Mouse (Mus musculus) ZHBTc4 (cell line): Measurements from ENCODE around the gene Rela.

ENCODE experiments used
- DNase-seq: peaks from one replicate; pipeline ENCODE4 v3.0.0-alpha.2; 2011; ENCODE audit warnings: low read depth, low spot score

The Rela gene

DNA sequence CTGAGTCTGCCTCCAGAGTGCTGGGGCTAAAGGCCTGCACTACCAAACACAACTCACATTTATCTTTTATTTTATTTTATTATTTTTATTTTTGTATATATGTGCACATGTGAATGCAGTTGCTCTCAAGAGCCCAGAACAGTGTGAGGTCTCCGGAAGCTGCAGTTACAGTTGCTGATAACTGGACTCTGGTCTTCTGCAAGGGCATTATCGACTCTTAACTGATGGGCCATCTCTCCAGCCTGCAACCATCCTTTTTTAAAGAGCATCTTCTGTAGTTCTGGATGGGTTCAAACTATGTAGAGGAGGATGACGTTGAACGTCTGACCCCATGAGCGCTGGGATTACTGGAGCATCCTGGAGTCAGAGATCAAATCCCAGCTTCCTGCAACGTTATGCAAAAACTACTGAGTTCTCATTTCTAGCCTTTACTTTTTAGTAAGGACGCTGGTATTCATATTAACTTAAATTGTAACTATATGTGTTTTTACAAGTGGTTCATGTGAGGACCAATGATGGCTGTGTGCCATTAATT lies 1.2 kb upstream of the Rela start:
- no peak for DNase-seq

DNA sequence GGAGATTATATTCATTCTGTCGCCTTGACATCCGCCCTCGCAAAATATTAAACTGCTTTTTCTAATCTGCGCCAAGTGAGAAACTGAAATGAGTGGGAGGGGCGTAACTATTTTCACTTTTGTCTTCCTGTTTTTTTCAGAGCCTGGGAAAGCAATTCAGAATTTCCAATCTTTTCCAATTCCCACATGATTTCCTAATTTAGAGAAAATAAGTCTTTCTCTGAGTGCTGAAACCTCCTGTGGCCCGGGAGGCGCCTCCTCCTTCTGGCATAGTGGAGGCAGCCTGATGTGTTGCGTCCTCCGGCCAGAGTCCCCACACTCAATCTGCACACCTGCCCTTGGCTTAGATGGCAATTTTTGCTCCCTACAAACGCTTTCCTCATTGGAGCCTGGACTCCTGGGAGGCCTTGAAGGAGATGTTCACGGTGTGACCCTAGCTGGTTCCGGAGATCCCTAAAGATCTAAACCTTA lies 677 bp upstream of the Rela start:
- no peak for DNase-seq

DNA sequence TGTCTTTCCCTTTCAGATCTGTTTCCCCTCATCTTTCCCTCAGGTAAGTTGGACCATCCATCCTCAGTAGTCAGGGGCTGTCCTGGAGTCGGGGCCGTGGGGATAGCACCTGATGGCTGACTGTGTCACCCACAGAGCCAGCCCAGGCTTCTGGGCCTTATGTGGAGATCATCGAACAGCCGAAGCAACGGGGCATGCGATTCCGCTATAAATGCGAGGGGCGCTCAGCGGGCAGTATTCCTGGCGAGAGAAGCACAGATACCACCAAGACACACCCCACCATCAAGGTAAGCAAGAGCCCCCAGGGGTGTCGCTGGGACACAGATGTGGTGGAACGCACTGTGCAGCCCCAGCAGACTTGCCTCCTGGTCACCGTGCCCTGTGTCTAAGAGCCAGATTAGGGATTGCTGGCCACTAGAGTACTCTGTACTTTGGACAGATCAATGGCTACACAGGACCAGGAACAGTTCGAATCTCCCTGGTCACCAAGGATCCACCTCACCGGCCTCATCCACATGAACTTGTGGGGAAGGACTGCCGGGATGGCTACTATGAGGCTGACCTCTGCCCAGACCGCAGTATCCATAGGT lies 1.2 kb downstream of the Rela start:
- no peak for DNase-seq

DNA sequence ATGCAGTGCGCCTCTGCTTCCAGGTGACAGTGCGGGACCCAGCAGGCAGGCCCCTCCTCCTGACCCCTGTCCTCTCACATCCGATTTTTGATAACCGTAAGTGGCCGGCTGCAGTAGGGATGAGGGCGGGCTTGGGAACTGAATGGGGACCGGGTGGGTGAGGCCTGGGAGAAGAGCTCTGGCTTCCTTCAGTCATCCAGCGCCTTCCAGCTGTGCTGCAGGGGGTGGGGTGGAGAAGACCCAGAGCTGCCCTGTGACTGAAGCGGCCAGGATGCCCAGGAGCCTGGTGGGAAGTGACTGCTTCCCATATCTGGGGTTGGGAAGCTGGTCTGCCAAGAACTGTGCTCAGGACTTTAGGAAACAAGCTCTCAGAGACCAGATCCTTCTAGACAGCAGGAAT lies 3.1 kb downstream of the Rela start:
- DNase-seq = no peak

DNA sequence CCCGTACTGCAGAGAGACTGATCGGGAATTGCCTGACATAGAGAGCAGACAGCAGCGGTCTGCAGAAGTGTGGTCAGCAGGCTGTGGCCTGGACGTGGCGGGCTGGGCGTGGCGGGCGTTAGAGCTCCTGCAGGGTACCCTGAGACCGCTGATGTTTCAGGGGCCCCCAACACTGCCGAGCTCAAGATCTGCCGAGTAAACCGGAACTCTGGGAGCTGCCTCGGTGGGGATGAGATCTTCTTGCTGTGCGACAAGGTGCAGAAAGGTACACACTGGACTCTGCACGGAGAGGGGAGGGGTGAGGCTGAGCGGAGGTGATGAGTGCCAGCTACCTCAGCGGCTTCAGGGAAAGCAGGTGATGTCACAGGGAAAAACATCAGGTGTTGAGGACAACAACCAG lies 3.7 kb downstream of the Rela start:
- DNase-seq = no peak

DNA sequence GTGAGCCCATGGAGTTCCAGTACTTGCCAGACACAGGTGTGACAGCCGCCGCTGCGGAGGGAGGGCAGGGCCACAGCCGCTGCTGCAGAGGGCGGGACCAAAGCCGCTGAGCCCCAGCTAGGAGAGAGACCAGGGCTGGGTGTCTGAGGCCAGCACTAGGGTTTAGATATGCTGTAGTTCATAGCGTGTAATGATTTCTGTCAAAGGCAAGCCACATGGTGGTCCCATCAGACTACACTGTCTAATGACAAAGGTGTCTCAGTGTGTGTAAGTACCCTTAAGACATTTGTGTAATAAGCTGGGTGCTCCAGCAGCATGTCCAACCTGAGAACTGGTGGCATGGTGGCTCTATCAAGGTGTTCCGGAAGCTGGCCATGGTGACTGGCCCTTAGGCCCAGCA lies 4.4 kb downstream of the Rela start:
- DNase-seq = peak; percentile 53

DNA sequence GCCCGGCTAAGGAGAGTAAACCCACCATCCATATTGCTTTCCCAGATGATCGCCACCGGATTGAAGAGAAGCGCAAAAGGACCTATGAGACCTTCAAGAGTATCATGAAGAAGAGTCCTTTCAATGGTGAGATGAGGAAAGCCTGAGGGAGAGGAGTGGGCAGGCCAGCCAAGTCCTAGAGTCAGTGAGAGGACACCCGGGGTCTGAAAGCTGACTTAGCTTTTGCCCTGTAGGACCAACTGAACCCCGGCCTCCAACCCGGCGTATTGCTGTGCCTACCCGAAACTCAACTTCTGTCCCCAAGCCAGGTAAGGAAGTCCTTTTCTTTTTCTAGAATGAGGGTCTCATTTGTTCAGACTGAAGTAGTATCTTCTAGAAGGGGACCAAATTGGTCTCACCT lies 8.0 kb downstream of the Rela start:
- DNase-seq = no peak

DNA sequence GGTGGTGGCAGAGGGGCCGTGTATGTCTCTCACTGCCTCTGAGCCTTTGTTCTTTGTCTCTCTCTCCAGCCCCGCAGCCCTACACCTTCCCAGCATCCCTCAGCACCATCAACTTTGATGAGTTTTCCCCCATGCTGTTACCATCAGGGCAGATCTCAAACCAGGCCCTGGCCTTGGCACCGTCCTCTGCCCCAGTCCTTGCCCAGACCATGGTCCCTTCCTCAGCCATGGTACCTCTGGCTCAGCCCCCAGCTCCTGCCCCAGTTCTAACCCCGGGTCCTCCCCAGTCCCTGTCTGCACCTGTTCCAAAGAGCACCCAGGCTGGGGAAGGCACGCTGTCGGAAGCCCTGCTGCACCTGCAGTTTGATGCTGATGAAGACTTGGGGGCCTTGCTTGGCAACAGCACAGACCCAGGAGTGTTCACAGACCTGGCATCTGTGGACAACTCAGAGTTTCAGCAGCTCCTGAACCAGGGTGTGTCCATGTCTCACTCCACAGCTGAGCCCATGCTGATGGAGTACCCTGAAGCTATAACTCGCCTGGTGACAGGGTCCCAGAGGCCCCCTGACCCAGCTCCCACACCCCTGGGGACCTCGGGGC lies 9.5 kb downstream of the Rela start:
- no peak for DNase-seq

DNA sequence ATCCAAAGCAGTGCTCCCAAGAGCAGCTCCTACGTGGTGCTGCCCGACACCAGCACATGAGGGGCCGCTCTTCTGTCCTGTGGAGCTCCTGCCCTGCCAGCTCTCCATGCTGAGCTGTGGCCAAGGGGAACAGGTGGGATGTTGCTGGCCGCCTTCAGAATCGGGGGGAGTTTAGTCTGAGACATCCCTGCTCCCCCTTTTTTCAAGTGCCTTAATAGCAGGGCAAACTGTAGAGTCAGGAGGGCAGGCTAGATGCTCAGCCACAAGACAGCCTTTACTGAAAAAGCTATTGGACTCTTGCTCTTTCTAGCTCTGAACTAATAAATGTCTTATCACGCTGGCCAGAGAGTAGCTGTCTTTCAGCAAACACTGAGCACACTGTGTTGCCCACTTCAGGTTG lies 10.5 kb downstream of the Rela start:
- DNase-seq = no peak

DNA sequence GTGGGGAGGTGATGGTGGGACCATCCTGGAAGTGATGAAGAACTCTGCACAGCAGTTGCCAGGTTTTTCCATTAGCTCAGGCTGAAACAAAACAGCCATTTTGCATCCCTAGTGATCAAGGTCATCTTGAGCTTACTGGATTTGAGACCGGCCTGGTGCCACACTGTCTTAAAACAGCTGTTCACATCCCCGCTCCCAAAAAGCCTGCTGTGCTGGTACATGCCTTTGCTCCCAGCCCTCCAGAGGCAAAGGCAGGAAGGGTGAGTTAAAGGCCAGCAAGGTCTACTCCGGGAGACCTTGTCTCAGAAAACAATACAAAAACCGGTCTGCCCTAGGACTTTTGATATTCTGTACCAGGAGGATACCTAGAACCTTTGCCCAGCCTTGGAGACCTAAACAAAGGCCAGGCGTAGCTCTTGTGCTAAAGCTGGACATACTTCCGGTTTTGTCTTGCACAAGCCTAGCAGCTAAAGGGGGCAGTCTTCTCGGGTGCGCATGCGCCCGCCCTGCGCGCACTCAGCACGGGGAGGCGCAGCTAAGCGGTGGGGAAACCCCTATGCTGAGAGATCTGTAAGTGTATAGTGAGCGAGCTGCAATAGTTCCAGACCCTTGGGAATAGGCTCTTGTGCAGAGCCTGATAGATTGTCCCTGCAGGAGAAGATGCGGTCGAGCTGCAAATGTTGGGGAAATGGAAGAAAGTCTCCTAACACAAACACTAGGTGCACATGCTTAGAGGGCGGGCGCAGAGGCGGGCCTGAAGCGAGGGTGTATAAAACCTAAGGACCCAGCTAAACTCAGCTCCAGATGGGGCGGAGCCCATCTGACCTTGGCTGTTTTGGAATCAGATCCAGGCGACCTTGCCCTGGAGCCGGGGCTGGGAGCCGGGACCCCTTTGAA lies 11.4 kb downstream of the Rela start:
- DNase-seq = peak; percentile 88

DNA sequence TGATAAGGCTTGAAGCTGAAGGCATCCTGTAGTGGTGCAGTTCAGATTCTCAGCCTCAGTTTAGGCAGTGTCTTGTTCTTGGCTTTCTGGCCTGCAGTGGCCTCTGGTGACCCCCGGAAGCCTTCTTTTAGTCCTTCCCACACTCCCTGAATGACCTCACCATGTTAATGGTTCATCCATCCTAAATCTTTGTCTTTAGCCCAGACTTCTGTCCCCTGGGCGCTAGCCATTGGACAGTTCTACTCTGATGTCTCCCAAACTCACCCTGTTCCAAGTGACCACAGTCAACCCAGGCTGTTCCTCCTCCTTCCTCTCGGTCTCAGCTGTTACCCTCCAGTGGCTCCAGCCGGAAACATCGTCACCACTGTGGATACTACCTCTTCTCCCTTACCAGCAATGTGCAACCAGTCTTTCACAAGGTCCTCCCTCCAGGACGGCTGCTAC lies 12.0 kb downstream of the Rela start:
- no peak for DNase-seq

DNA sequence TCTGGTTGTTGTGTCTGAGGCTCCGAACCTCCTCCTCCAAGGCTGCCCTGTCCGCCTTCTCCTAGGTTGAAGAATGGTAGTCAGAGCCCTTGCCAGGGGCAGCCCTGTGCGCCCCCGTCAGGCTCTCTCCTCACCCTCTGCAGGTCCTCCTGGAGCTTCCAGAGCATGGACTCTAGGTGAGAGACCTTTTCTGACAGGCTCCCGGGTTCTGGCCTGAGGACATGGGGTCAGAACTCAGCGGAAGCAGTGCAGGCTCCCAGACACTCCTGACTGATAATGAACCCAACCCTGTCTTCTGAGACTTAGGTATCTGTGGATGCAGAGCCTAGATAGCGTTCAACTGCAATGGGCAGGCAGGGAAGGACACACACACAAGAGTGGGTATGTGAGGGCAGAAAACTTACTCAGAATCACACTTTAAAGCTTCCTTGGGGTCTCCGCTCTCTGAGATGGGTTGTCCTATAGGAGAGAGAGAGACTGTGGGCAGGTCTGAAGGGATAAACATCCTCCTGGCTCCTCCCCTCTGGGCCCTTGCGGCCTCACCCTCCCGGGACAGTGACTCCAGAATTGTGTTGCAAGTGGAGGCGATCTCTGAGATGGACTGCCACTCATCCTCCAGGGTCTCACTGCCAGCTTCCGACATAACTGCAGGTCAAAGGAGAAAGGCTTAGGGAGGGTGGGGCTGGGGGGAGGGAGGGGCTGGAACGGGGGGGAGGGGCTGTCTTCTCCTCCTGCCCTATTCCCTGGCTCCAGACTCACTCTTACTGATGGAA lies 14.4 kb downstream of the Rela start:
- DNase-seq = peak; percentile 54

DNA sequence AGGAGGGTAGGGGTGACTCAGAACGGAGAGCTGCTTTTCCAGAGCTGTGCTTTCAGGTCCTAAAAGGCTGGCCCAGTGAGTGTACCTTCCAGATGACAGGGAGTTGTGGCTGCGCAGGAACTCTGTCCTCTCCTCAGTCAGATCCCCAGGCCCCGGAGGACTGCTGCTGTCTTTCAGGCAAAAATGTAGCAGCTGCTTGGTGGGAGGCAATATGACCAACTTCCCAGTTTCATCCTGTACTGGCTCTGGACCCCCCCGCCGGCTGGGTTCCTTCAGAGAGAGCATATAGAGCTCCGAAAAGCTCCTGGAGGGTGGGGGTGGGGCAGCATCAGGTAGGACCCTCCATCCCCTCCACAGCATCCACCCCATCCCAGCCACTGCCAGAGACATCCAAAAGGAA lies 15.3 kb downstream of the Rela start:
- no peak for DNase-seq

DNA sequence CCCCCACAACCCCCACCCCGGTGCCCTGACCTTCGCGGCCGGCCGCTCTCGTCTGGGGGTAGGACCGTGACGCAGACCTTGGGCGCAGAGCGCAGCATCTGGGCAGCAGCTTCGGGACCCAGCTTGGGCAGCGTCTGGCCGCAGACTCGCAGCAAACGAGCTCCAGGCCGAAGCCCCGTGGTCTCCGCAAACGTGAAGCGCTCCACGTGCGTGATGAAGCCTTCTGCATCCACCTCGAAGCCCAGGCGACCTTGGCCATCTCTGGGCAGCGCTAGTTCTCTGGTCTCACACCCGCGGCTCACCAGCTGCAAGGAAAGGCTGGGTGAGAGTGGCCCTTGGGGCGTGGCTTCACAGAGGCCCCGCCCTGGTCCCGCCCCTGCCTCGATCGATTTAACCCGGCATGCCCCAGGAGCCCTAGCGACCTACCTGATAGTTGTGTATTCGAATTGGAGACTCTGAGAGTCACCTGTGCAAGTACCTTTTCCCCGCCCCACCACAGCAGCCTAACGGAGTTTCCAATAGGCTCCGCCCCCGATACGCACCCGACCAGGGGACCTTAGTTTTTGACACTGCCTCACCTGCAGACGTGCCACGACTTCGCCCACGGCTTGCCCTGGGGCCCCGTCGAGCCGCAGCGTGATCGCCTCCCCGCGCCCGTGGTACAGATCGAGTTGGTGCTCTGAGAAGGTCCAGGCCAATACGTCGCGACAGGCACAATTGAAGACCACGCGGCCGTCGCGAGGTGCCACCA lies 16.9 kb downstream of the Rela start:
- peak; percentile 87 for DNase-seq

DNA sequence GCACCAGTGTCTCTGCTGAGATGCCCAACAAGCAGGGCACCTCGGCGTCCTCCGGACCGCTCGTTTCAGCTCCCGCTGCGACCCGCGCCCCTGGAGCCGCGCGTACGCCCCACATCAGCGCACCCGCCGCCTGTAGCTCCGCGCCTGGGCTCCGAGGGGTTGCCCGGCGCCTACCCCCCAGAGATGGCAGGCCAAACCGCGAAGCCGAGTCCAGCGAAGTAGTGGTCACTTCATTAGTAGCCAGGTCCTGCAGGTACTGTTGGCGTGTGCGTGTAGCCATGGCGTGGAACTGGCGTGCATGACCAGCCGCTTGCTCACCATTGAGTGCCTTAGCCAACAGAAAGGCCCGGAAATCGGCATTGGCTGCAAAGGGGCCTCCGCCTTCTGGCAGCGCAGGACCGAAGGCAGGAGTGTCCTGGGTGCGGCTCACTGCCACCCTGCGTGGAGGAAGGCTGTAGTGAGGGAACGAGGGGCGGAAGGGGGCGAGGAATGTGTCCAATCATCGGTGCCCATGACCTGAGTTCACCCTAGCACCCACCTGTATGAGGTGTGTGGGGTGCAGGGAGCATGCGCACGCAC lies 17.5 kb downstream of the Rela start:
- peak; percentile 46 for DNase-seq

DNA sequence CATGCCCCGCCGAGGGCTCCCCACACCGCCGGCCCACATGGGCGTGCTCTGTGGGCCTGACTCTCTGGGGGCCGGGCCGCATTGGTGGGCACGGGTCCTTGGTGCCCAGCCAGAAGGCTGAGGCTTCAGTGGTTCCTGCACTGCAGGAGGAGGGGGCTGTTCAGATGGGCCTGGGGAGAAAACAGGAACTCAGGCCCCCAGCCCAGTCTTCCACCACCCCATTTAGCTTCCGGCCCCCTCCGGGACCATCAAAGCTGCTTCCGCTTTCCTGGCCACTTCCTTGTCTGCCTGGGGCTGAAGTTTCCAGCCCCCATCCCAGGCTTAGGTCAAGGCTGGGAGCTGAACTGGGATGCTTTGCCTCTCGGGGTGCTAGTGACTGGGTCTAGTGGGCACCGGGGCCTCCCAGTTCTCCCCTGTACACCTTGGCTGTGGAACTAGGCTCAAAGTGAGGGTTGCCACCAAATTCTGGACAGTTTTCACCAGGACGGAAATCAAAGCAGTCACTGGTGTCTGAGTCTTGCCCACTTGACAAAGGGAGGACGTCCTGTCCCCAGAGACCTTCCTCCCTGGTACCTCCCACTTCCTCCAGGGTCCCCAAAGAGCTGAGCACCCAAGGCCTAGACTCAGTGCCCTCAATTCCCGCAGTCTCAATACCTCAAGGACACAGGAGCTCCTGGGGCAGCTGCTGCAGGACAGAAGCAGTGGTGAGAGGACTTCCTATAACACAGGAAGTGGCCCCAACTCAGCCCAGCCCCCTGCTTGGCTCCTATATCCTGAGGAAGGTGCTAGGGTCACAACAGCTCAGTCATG lies 23.9 kb downstream of the Rela start:
- DNase-seq = no peak

DNA sequence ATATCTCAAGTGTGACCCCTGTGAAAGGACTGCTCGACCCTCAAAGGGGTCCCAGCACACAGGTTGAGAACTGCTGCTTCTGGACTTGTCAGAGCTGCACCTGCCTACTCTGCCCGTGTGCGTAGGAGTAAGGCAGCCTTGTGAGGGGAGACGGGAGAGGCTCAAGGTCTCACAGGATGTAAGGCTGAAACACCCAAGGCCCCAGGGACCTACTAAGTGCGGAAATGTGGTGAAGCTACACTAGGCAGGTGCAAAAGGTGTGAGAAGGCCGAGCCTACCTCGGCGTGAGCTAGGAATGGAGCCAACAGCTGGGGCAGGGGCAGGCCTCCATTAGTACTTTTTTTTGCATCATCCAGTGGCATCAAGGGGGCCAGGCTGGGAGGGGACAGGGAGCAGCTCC lies 25.0 kb downstream of the Rela start:
- no peak for DNase-seq

DNA sequence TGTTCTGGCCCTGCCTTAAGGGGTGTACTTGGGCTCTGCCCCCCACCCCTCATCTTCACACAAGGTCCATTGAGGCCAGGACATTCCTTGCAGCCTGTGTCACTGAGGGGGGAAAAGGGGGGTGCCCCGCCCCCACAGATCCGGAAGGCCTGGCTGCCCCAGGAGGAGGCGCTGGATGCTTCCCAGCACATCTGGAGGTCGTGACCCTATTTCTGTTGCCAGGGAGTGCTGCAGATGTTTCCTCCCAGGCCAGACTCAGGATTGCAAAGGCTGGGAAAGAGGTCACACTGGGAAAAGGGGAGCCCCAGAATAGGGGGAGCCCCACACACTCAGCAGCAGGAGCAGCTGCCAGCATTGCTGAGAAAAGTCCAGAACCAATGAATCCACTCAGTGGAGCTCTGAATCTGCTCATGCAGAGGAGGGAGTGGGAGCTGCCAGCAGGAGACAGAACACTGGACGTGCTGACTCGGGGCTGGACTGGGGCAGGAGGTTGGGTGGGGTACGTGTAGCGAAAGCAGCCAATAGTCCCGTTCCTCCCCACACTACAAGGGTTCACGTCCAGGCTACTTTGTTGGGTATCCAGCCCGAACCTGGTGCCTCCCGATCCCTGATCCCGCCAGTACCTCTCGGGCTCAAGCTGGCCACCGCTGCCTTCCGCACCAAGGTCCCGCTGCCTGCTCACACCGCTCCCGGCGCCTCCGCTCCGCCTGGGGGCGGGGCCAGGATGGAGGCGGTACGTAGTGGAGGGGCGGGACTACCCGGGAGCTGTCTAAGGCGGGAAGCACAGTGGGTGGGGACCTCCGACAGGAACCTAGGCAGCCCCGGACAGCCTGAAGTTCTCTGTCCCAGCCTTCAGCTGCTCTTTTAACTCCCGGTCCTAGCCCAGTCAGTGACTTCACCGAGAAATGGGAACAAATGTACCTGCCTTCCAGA lies 26.0 kb downstream of the Rela start, which contains the start of gene Sipa1:
Gene Sipa1, minus strand, starts transcription at position 727 of the 933 bp plus-strand sequence.
- DNase-seq = peak; percentile 95
